Mouse (Mus musculus): ENCODE measurements at regions not wholly inside any gene's neighbourhood (a gene's known extent, or its start where the extent isn't known, plus 50 kb on each side); places are given as distances from the start of the nearest gene placed in this dataset.

DNA sequence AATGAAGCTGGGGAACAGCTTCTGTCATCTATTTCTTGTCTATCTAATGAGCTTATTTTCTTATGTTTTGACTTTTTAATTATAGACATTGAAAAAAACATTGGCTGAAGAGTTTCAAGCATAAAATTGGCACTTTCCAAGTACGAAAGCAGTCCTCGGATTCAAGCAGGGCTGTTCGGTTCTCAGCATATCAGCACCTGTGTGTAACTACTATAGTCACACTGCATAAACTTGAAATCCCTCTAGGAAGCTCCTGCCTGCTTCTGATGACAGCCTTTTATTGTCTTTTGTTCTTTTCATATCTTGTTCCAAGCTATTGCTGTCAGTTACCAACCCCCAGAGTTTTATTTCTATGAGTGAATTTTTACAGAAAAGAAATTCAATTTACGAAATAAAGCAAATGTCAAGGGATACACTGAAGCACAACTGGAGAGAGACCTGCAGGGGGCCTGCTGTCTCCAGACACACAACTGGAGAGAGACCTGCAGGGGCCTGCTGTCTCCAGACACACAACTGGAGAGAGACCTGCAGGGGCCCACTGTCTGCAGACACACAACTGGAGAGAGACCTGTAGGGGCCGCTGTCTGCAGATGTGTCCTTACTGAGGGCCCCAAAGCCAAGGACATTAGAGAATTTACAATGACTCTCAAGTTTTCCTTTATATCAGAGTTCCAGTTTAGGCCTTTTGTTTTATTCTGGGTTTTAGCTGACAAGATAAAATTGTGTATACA is 165.3 kb downstream of the Fam198b start:
- no peaks in the 10 kb centered on the region for H3K79me2 ChIP-seq (ENCODE audit: control insufficient read depth, insufficient read depth, low read length, poor library complexity)
- peak; percentile 23 for DNase-seq (ENCODE audit: low read depth, low spot score)
- TF ChIP-seq CTCF (IDR thresholded peaks at IDR 0.05 in 2 of 3, conservative IDR thresholded peaks at IDR 0.05 in 1 of 3; ENCODE audit: control insufficient read depth in 1 of 3, insufficient read depth in 1 of 3, low read depth in 2 of 3, low read length in 3 of 3, poor library complexity in 1 of 3, severe bottlenecking in 1 of 3), result peak in 1 of 3 experiments; percentile 24; a peak in 1 of 6 replicates
- no peak for TF ChIP-seq USF2 (IDR thresholded peaks at IDR 0.05; ENCODE audit: borderline replicate concordance in 1 of 2, insufficient read depth in 1 of 2, low read depth in 1 of 2, low read length in 2 of 2)
- H3K27ac ChIP-seq (ENCODE audit: control insufficient read depth, low read depth, low read length), result no peak overlapping the region
- H3K9me3 ChIP-seq (replicated peaks; ENCODE audit: insufficient read depth, low read length), result no peaks in the 10 kb centered on the region
- no peaks in the 10 kb centered on the region for H3K27me3 ChIP-seq (ENCODE audit: control insufficient read depth in 1 of 2, insufficient read depth in 2 of 2, low read length in 2 of 2)
- H3K9ac ChIP-seq (ENCODE audit: control insufficient read depth, low read depth, low read length, poor library complexity, severe bottlenecking), result no peak overlapping the region
- H3K36me3 ChIP-seq (ENCODE audit: control insufficient read depth in 1 of 2, insufficient read depth in 2 of 2, low read length in 2 of 2), result peaks cover 0 to 23% of the 10 kb centered on the region in 2 experiments; a peak in 2 of 4 replicates
- H3K4me3 ChIP-seq (ENCODE audit: control insufficient read depth in 1 of 2, insufficient read depth in 1 of 2, low read depth in 2 of 2, low read length in 2 of 2), result no peak overlapping the region
- H3K4me1 ChIP-seq (ENCODE audit: control insufficient read depth in 1 of 2, insufficient read depth in 2 of 2, low read length in 2 of 2), result peaks cover 3 to 14% of the 10 kb centered on the region in 2 experiments

- Histone ChIP-seq H3K27ac (ENCODE audit: control insufficient read depth, low read depth, low read length) (no peak overlapping the region), H3K9me3 (replicated peaks; ENCODE audit: insufficient read depth, low read length) (no peaks in the 10 kb centered on the region), H3K36me3 (ENCODE audit: control insufficient read depth in 1 of 2, insufficient read depth in 2 of 2, low read length in 2 of 2) (peaks cover 0 to 23% of the 10 kb centered on the region in 2 experiments; a peak in 2 of 4 replicates), H3K4me1 (ENCODE audit: control insufficient read depth in 1 of 2, insufficient read depth in 2 of 2, low read length in 2 of 2) (peaks cover 3 to 14% of the 10 kb centered on the region in 2 experiments), H3K9ac (ENCODE audit: control insufficient read depth, low read depth, low read length, poor library complexity, severe bottlenecking) (no peak overlapping the region), H3K79me2 (ENCODE audit: control insufficient read depth, insufficient read depth, low read length, poor library complexity) (no peaks in the 10 kb centered on the region), H3K27me3 (ENCODE audit: control insufficient read depth in 1 of 2, insufficient read depth in 2 of 2, low read length in 2 of 2) (no peaks in the 10 kb centered on the region), H3K4me3 (ENCODE audit: control insufficient read depth in 1 of 2, insufficient read depth in 1 of 2, low read depth in 2 of 2, low read length in 2 of 2) (no peak overlapping the region)
- no peak for TF ChIP-seq HCFC1 (IDR thresholded peaks at IDR 0.05; ENCODE audit: low read depth, low read length)
- TF ChIP-seq MYC (IDR thresholded peaks at IDR 0.05; ENCODE audit: low read depth, low read length), result no peak
- TF ChIP-seq MAZ (IDR thresholded peaks at IDR 0.05; ENCODE audit: low read depth, low read length), result no peak
- no peak for TF ChIP-seq MYB (IDR thresholded peaks at IDR 0.05; ENCODE audit: low read depth, low read length)
- no peak for TF ChIP-seq KAT2A (conservative IDR thresholded peaks at IDR 0.05; ENCODE audit: low read depth, low read length)
- no peak for TF ChIP-seq EP300 (IDR thresholded peaks at IDR 0.05; ENCODE audit: low read depth in 1 of 2, low read length in 2 of 2)
- no peak for TF ChIP-seq RAD21 (IDR thresholded peaks at IDR 0.05; ENCODE audit: low read depth, low read length)
- TF ChIP-seq POLR2AphosphoS5 (IDR thresholded peaks at IDR 0.05; ENCODE audit: borderline replicate concordance, low read depth, low read length), result no peak
- no peak for TF ChIP-seq UBTF (IDR thresholded peaks at IDR 0.05; ENCODE audit: borderline replicate concordance, insufficient read depth, low read depth, low read length)
- no peak for TF ChIP-seq GATA1 (IDR thresholded peaks at IDR 0.05; ENCODE audit: low read depth, low read length)
- TF ChIP-seq MEF2A (IDR thresholded peaks at IDR 0.05; ENCODE audit: extremely low read depth, insufficient replicate concordance, low read depth, low read length, poor library complexity, severe bottlenecking), result no peak
- TF ChIP-seq GABPA (IDR thresholded peaks at IDR 0.05; ENCODE audit: low read depth, low read length), result no peak
- TF ChIP-seq CHD2 (IDR thresholded peaks at IDR 0.05; ENCODE audit: low read length), result no peak
- no peak for TF ChIP-seq SIN3A (IDR thresholded peaks at IDR 0.05; ENCODE audit: low read length)
- TF ChIP-seq NRF1 (IDR thresholded peaks at IDR 0.05; ENCODE audit: insufficient read depth, low read depth, low read length, poor library complexity, severe bottlenecking), result no peak
- TF ChIP-seq ZNF384 (IDR thresholded peaks at IDR 0.05; ENCODE audit: low read depth, low read length), result no peak
- TF ChIP-seq MAFK (IDR thresholded peaks at IDR 0.05; ENCODE audit: borderline replicate concordance, low read depth, low read length), result no peak
- no peak for TF ChIP-seq POLR2A (IDR thresholded peaks at IDR 0.05; ENCODE audit: control insufficient read depth in 1 of 2, insufficient read depth in 1 of 2, low read depth in 1 of 2, low read length in 2 of 2, poor library complexity in 1 of 2)
- no peak for TF ChIP-seq SMC3 (IDR thresholded peaks at IDR 0.05; ENCODE audit: low read depth, low read length)
- no peak for TF ChIP-seq ZMIZ1 (IDR thresholded peaks at IDR 0.05; ENCODE audit: low read depth, low read length)
- no peak for DNase-seq (ENCODE audit: low read depth, low spot score)
Observed at GRCm38 (mm10) chr3:80050920-80051319, 166.6 kb downstream of the Fam198b start.

Measured in MEL (cell line).